Mouse (Mus musculus) MEL (cell line): Measurements from ENCODE around the gene Ppp4c.

Experiments
- CTCF ChIP-seq, 3 experiments: IDR thresholded peaks in 2 of 3; conservative IDR thresholded peaks in 1 of 3; 2 replicates each; pipeline ENCODE4 v1.5.1; 2011 to 2012; ENCODE audit warnings: low read length in 3 of 3, low read depth in 2 of 3, mild to moderate bottlenecking in 2 of 3, improper control_type of control experiment in 1 of 3, inconsistent platforms in 1 of 3, mixed read lengths in 1 of 3, moderate library complexity in 1 of 3; ENCODE audit not compliant: control insufficient read depth in 1 of 3, insufficient read depth in 1 of 3, poor library complexity in 1 of 3, severe bottlenecking in 1 of 3
- E2F4 ChIP-seq: IDR thresholded peaks from 2 replicates; pipeline ENCODE4 v1.6.1; 2011; ENCODE audit warnings: low read depth, low read length, improper control_type of control experiment, borderline replicate concordance
- GATA1 ChIP-seq: IDR thresholded peaks from 2 replicates; pipeline ENCODE4 v1.6.1; 2011; ENCODE audit warnings: low read depth, low read length, improper control_type of control experiment
- MAX ChIP-seq: IDR thresholded peaks from 2 replicates; pipeline ENCODE4 v1.6.1; 2011; ENCODE audit warnings: low read length, improper control_type of control experiment
- MEF2A ChIP-seq: IDR thresholded peaks from 2 replicates; pipeline ENCODE4 v1.6.1; 2014; ENCODE audit warnings: low read depth, mild to moderate bottlenecking, inconsistent platforms, low read length, improper control_type of control experiment; ENCODE audit not compliant: poor library complexity, insufficient replicate concordance, severe bottlenecking; ENCODE audit errors: extremely low read depth
- MXI1 ChIP-seq: IDR thresholded peaks from 2 replicates; pipeline ENCODE4 v1.6.1; 2011; ENCODE audit warnings: mild to moderate bottlenecking, low read depth, low read length, improper control_type of control experiment
- NELFE ChIP-seq: IDR thresholded peaks from 2 replicates; pipeline ENCODE4 v1.6.1; 2011; ENCODE audit warnings: low read depth, low read length, improper control_type of control experiment
- POLR2A ChIP-seq, 2 experiments: IDR thresholded peaks; 2 replicates each; pipeline ENCODE4 v1.6.1; 2011 to 2012; ENCODE audit warnings: low read length in 2 of 2, mild to moderate bottlenecking in 2 of 2, control low read depth in 1 of 2, improper control_type of control experiment in 1 of 2, low read depth in 1 of 2, moderate library complexity in 1 of 2; ENCODE audit not compliant: control insufficient read depth in 1 of 2, insufficient read depth in 1 of 2, poor library complexity in 1 of 2
- POLR2AphosphoS5 ChIP-seq: IDR thresholded peaks from 2 replicates; pipeline ENCODE4 v1.6.1; 2012; ENCODE audit warnings: low read depth, borderline replicate concordance, mild to moderate bottlenecking, inconsistent platforms, low read length, moderate library complexity, mixed read lengths
- SIN3A ChIP-seq: IDR thresholded peaks from 2 replicates; pipeline ENCODE4 v1.6.1; 2012; ENCODE audit warnings: low read length, improper control_type of control experiment, inconsistent platforms
- USF1 ChIP-seq: IDR thresholded peaks from 2 replicates; pipeline ENCODE4 v1.6.1; 2014; ENCODE audit warnings: low read depth, mild to moderate bottlenecking, inconsistent platforms, low read length, improper control_type of control experiment, moderate library complexity
- USF2 ChIP-seq, 2 experiments: IDR thresholded peaks; 2 replicates each; pipeline ENCODE4 v1.6.1; 2011 to 2012; ENCODE audit warnings: improper control_type of control experiment in 2 of 2, low read length in 2 of 2, borderline replicate concordance in 1 of 2, inconsistent platforms in 1 of 2, low read depth in 1 of 2, mild to moderate bottlenecking in 1 of 2; ENCODE audit not compliant: insufficient read depth in 1 of 2

- no peak for TF ChIP-seq POLR2A (IDR thresholded peaks at IDR 0.05; ENCODE audit: control insufficient read depth in 1 of 2, insufficient read depth in 1 of 2, low read depth in 1 of 2, low read length in 2 of 2, poor library complexity in 1 of 2)
- no peak for TF ChIP-seq CTCF (IDR thresholded peaks at IDR 0.05 in 2 of 3, conservative IDR thresholded peaks at IDR 0.05 in 1 of 3; ENCODE audit: control insufficient read depth in 1 of 3, insufficient read depth in 1 of 3, low read depth in 2 of 3, low read length in 3 of 3, poor library complexity in 1 of 3, severe bottlenecking in 1 of 3)
- no peak for TF ChIP-seq MAX
- TF ChIP-seq NELFE: no peak
- no peak for TF ChIP-seq E2F4
- no peak for TF ChIP-seq SIN3A
- TF ChIP-seq MEF2A: no peak
- TF ChIP-seq GATA1: no peak
- no peak for TF ChIP-seq USF1
- no peak for TF ChIP-seq MXI1
- TF ChIP-seq POLR2AphosphoS5: no peak
- TF ChIP-seq USF2 (IDR thresholded peaks at IDR 0.05; ENCODE audit: borderline replicate concordance in 1 of 2, insufficient read depth in 1 of 2, low read depth in 1 of 2, low read length in 2 of 2): no peak
Observed at GRCm38 (mm10) chr7:126741964-126742482, 50.3 kb downstream of the Ppp4c start.
